Mouse (Mus musculus) thymus, adult 2 months (tissue): ENCODE results near the gene Gas6. TPM values are rescaled to one million over a fixed set of nuclear protein-coding genes. Genes with fewer than 3 reads are reported as not detected.

ENCODE experiments used
- DNase-seq: peaks from one replicate; pipeline ENCODE4 v3.0.0; 2021
- H3K27ac ChIP-seq: fragments of 200-500 bp; 2 replicates; pipeline ENCODE4 v1.5.1; 2012; ENCODE audit warnings: low read length, control low read depth; ENCODE audit not compliant: control insufficient read depth, insufficient read depth
- H3K27me3 ChIP-seq: fragments of 200-500 bp; 2 replicates; pipeline ENCODE4 v1.6.1; 2012; ENCODE audit warnings: mild to moderate bottlenecking, low read length, moderate library complexity, mixed read lengths; ENCODE audit not compliant: control insufficient read depth, insufficient read depth
- H3K36me3 ChIP-seq: fragments of 200-500 bp; 2 replicates; pipeline ENCODE4 v1.6.1; 2012; ENCODE audit warnings: mild to moderate bottlenecking, low read length, moderate library complexity; ENCODE audit not compliant: control insufficient read depth, insufficient read depth
- H3K4me1 ChIP-seq: fragments of 200-500 bp; replicated peaks from 2 replicates; pipeline ENCODE4 v1.6.1; 2012; ENCODE audit warnings: low read length; ENCODE audit not compliant: control insufficient read depth, insufficient read depth
- H3K4me3 ChIP-seq: fragments of 200-500 bp; 2 replicates; pipeline ENCODE4 v1.5.1; 2012; ENCODE audit warnings: mild to moderate bottlenecking, low read length, control low read depth, moderate library complexity; ENCODE audit not compliant: control insufficient read depth, insufficient read depth
- CTCF ChIP-seq: fragments of 200-500 bp; IDR thresholded peaks from 2 replicates; pipeline ENCODE4 v1.5.1; 2012; ENCODE audit warnings: mild to moderate bottlenecking, control low read depth, low read length, moderate library complexity, borderline replicate concordance; ENCODE audit not compliant: control insufficient read depth, poor library complexity, insufficient read depth; ENCODE audit errors: extremely low read depth
- POLR2A ChIP-seq: fragments of 200-500 bp; IDR thresholded peaks from 2 replicates; pipeline ENCODE4 v1.6.1; 2012; ENCODE audit warnings: mild to moderate bottlenecking, low read length, control low read depth, moderate library complexity; ENCODE audit not compliant: control insufficient read depth, poor library complexity, insufficient read depth; ENCODE audit errors: extremely low read depth
- WGBS: fragments of 180-500 bp; shearing (Covaris S2); methylation state at CpG from one replicate; pipeline ENCODE4 v1.1.7; 2018; 5-methylcytosine and 5-hydroxymethylcytosine counted together
- polyA plus RNA-seq: library from polyadenylated mRNA; depleted of rRNA; stranded (reverse); fragments of >200 nt; gene quantifications from 2 replicates; pipeline ENCODE4 v1.2.3, GENCODE M21; 2012

Gene Gas6
- polyA plus RNA-seq, 1 experiment = 163 TPM

GRCm38 (mm10) chr8:13462392-13462791 lies 31.9 kb downstream of the Gas6 start:
- Histone ChIP-seq H3K36me3 (no peaks in the 10 kb centered on the region), H3K27me3 (no peaks in the 10 kb centered on the region), H3K4me1 (no peaks in the 10 kb centered on the region), H3K4me3 (no peak overlapping the region), H3K27ac (no peak overlapping the region)
- 89% methylated on average over 10 of the region's 10 CpGs for WGBS
- no peak for DNase-seq
- TF ChIP-seq POLR2A (no peak), CTCF (no peak)

- no peaks in the 10 kb centered on the region for H3K27me3 ChIP-seq
- 39% methylated on average over 4 of the region's 4 CpGs for WGBS
Measured at GRCm38 (mm10) chr8:13461843-13462242, 32.4 kb downstream of the Gas6 start.

GRCm38 (mm10) chr8:13461085-13461765 lies 33.1 kb downstream of the Gas6 start:
- Histone ChIP-seq H3K4me1 (no peaks in the 10 kb centered on the region), H3K27ac (no peak overlapping the region), H3K4me3 (no peak overlapping the region), H3K36me3 (no peaks in the 10 kb centered on the region), H3K27me3 (no peaks in the 10 kb centered on the region)
- DNase-seq = no peak
- 73% methylated on average over 17 of the region's 17 CpGs for WGBS
- TF ChIP-seq POLR2A (no peak), CTCF (no peak)

More at GRCm38 (mm10) chr8:13461843-13462242, 32.4 kb downstream of the Gas6 start:
- Histone ChIP-seq H3K4me3 (no peak overlapping the region), H3K27ac (no peak overlapping the region), H3K4me1 (no peaks in the 10 kb centered on the region), H3K36me3 (no peaks in the 10 kb centered on the region)
- peak; percentile 77 for DNase-seq
- TF ChIP-seq POLR2A (no peak), CTCF (peak; percentile 93)

GRCm38 (mm10) chr8:13459431-13459830 lies 34.9 kb downstream of the Gas6 start:
- 99% methylated on average over 4 of the region's 4 CpGs for WGBS
- Histone ChIP-seq H3K4me3 (no peak overlapping the region), H3K36me3 (no peaks in the 10 kb centered on the region), H3K27me3 (no peaks in the 10 kb centered on the region), H3K27ac (no peak overlapping the region), H3K4me1 (no peaks in the 10 kb centered on the region)
- TF ChIP-seq CTCF (no peak), POLR2A (no peak)
- DNase-seq = no peak

- TF ChIP-seq POLR2A (no peak), CTCF (peak; percentile 48; the same call in 1 of the 2 replicates)
- 13% methylated on average over 2 of the region's 2 CpGs for WGBS
- DNase-seq = peak; percentile 56
- Histone ChIP-seq H3K4me3 (no peak overlapping the region), H3K27ac (no peak overlapping the region), H3K4me1 (no peaks in the 10 kb centered on the region), H3K27me3 (no peaks in the 10 kb centered on the region), H3K36me3 (no peaks in the 10 kb centered on the region)
Measured at GRCm38 (mm10) chr8:13455295-13455694, 39.0 kb downstream of the Gas6 start.

GRCm38 (mm10) chr8:13454341-13455113 lies 39.8 kb downstream of the Gas6 start:
- no peak for TF ChIP-seq POLR2A
- no peak overlapping the region for H3K4me3 ChIP-seq
- WGBS = 77% methylated on average over 8 of the region's 8 CpGs
- no peak overlapping the region for H3K27ac ChIP-seq
- DNase-seq = no peak
- no peaks in the 10 kb centered on the region for H3K4me1 ChIP-seq
- no peaks in the 10 kb centered on the region for H3K27me3 ChIP-seq
- no peaks in the 10 kb centered on the region for H3K36me3 ChIP-seq
